Mouse (Mus musculus) layer of hippocampus, adult 11-12 months (tissue): ENCODE results near the gene Plekha5.
A peak's percentile ranks its signal among the peaks of the same experiment; 100 is the strongest.

ENCODE experiments used
- DNase-seq: peaks from one replicate; pipeline ENCODE4 v3.0.0; 2022; ENCODE audit warnings: low spot score

Gene Plekha5

GRCm38 (mm10) chr6:140611282-140611681 lies 187.4 kb downstream of the Plekha5 start:
- DNase-seq = no peak

GRCm38 (mm10) chr6:140611893-140612473 lies 188.1 kb downstream of the Plekha5 start:
- DNase-seq = no peak

GRCm38 (mm10) chr6:140613822-140614221 lies 190.0 kb downstream of the Plekha5 start:
- DNase-seq = no peak

- no peak for DNase-seq
These were observed 190.9 kb downstream of the Plekha5 start for GRCm38 (mm10) chr6:140614711-140615110.

- DNase-seq = no peak
These were observed 196.9 kb downstream of the Plekha5 start for GRCm38 (mm10) chr6:140620531-140621349.

- DNase-seq = no peak
These were observed 197.8 kb downstream of the Plekha5 start for GRCm38 (mm10) chr6:140621622-140622021.

GRCm38 (mm10) chr6:140622391-140623225 lies 198.8 kb downstream of the Plekha5 start, which contains the start of gene Aebp2:
Gene Aebp2 (plus strand): TSS chr6:140622663.
- DNase-seq = peak; percentile 24

- peak; percentile 95 for DNase-seq
These were observed 199.6 kb downstream of the Plekha5 start for GRCm38 (mm10) chr6:140623226-140624095.

- DNase-seq = peak; percentile 24
These were observed 200.5 kb downstream of the Plekha5 start for GRCm38 (mm10) chr6:140624096-140625051.

- DNase-seq = no peak
These were observed 205.5 kb downstream of the Plekha5 start for GRCm38 (mm10) chr6:140629176-140629859.

GRCm38 (mm10) chr6:140630306-140630705 lies 206.5 kb downstream of the Plekha5 start:
- no peak for DNase-seq

GRCm38 (mm10) chr6:140633616-140634015 lies 209.8 kb downstream of the Plekha5 start:
- no peak for DNase-seq

- no peak for DNase-seq
These were observed 212.4 kb downstream of the Plekha5 start for GRCm38 (mm10) chr6:140636290-140636689.

- DNase-seq = no peak
These were observed 218.2 kb downstream of the Plekha5 start for GRCm38 (mm10) chr6:140642010-140642409.

GRCm38 (mm10) chr6:140642655-140643054 lies 218.8 kb downstream of the Plekha5 start:
- no peak for DNase-seq

GRCm38 (mm10) chr6:140645931-140646330 lies 222.1 kb downstream of the Plekha5 start:
- DNase-seq = no peak
